Mouse (Mus musculus) fibroblast of lung, adult 2 months (primary cell): ENCODE measurements around the gene Eef1akmt1.

Experiments
- DNase-seq: peaks from one replicate; pipeline ENCODE4 v3.0.0-alpha.2; 2011; ENCODE audit warnings: low read depth

Gene Eef1akmt1

DNA sequence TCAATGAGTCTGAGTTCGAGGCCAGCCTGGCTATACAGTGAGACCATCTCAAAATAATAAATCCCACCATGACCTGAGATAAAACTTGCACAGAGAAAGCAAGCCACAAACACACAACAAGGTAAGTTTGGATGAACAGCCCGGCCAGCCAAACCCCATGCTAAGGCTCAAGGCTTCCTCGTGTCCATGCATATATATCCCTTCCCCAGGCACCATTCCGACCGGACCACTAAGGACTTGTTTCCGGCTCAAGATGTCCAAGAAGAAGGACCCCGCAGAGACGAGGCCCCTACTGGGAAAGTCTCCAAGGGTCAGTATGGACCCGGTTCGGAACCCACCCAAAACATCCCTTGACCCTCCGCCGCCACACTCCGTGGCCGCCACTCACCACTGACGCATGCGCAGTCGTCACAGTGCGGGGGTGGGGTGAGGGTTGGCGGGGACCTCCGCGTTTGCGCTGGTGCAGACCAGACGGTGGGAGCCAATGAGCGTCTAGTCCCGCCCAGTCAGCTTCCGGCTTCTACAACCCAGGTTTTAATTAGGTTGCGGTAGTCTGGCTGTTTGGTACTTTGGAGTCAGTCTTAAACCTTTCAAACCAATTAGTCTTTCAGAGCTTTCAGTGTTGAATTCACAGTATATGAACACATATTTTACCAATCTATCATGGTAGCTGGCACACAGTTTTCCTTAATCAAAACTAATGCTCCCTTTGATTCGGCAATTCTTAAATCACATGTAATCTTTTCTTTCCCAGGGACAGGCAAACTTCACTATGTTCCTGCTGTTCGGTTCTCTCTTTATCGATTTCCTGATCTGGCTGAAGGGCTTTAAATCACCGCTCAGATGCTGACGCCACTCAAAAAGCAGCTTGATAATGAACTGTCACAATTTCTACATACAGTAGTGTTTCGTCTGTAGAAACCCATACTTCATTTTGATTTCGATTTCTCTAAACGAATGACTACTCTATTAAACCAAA lies at the start of gene Eef1akmt1:
TSS of gene Eef1akmt1 (minus strand) at position 458 of the 979 bp plus-strand sequence.
- peak; percentile 86 for DNase-seq

DNA sequence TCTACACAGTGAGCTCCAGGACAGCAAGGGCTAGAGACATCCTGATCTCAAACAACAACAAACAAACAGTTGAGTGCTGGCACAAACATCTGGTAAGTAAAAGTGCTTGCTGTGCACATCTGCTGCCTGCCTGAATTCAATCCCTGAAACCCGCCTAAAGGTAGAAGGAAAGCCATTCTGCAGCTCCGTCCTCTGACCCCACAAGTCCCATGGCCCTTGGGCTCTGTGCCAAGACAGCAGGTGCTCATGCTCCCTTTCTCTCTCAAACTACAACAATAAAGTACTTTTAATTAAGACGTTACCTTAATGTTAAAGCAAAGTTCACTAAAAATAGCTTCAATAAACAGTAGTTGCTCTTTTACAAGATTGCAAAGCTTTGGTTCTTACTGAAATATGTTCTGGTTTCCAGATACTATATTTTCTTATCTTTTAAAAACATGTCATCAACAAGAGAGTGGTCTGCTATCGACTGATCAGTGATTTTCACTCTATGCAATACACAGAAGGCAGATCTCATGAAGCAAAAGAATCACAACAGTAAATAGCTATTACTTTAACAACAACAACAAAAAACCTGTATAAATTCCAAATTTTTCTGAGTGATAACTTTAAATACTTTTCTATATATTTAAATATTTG lies 49.3 kb upstream of the Eef1akmt1 start:
- DNase-seq, result no peak

DNA sequence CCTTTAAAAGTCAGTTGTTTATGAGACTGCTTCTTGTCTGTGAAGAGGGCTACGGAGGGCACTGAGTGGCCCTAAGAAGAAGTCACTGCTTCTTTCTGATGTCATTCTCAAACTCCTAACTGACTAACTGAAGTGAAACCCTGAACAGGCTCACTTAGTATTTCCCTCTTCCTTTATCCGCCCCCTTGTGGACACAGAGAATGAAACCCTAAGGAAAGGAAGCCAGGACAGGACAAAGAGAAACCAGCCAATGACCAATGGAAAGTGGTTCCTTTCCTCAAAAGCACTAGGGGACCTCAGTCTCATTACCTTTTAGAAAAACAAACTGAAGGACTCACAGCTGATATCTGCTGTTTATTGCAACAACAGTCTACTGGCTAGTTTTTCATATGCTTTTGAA lies 48.1 kb upstream of the Eef1akmt1 start:
- DNase-seq, result peak; percentile 27

DNA sequence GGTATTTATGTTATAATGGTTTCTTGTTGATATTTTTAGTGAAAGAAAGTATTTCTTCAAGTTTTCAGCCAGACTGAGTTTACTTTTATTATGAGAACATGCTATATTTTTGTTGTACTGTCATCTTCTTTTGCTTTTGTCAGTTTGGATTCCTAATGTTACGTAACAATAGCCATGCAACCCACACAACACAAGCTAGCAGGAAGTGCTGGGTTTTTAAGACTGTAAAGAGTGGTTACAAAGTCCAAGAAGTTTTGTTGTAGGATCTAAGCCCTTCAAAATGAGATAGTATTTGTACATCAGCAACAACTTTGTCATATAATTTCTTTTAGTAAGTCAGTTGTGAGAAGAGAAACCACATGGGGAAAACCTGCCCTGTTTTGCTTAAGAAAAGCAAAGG lies 46.3 kb upstream of the Eef1akmt1 start:
- no peak for DNase-seq

DNA sequence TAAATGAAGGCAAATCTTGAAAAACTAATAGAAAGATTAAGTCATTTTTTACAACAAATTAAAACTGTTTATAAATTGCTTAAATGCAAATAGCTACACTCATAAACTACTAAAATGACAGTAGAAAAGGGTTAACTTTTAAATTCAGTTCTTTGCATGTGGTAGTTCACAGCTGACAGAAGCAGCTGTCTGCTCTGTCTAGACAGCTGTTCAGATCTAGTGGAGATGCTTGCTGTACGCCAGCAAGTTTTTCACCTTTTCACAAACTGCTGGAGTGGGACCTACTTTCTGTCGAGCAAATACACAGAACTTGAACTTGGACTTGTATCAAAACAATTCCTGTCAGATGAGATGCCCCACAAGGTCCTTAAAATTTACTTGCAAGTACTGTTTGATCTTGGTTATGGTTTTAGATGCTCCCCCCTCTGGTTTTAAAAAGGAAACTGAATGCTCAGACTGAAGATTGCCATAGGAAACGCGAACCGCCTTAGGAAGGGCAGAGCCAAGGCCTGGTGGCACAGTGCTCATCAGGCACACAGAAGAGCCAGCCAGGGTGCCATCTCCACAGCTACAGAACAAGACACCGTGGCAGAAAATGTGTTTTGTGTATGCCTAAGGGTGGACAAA lies 45.0 kb upstream of the Eef1akmt1 start:
- DNase-seq, result no peak

DNA sequence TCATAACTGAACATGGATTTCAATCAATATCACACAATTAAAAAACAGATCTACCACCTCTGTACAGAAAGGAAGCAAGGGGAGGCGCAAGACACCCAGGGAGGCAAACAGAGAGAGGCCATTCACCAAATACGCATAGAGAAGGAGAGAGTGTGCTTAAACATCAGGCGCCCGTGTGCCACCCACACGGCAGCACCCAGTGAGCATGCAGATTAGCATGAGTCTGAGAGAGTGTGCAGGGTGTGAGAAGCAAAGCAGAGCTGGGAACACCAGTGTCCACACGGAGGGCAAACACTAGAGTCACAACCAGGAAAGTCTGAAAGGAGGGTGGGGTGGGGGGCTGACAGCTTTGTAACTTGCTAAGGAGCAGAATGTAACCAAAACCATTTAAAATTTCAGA lies 44.4 kb upstream of the Eef1akmt1 start:
- DNase-seq, result no peak

DNA sequence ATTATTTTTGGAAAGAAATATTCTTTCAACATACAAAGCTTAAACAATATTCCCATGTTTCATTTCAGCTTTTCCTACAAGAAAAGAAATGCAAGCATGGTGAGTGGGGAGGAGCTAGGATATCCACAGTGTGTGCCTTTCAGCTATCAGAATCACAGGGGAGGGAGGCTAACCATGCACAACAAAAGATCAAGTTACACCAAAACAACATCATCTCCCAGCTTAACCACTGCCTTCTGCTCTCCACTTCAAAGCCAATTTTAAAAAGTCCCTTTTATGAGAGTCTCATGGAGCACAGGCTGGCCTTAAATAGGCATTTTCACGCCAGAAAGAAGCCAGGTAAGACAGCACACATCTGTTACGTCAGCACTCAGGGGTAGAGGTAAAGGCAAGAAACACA lies 39.6 kb upstream of the Eef1akmt1 start:
- peak; percentile 23 for DNase-seq

DNA sequence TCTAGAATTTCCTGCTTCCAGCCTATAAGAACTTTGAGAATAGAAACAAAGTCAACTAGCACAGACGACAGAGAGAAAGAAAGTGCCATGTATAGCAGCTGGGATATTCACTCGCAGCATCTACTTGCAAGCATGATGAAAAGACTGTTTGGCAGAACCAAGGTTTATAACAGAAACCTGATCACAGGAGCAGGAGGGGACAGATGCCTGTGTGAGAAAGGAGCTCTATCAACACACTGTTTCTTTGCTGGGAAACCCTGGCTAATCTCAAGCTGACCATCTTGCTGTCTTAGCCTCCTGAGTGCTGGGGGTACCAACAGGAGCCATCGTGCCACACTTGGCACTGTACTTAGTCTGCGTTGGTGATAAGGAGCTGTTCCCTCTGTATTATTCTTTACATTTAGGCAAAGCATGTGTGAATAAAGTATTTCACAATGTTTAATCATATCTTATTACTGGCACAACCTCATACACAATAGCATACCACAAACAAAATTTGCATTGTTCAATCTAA lies 38.5 kb upstream of the Eef1akmt1 start:
- DNase-seq, result no peak

DNA sequence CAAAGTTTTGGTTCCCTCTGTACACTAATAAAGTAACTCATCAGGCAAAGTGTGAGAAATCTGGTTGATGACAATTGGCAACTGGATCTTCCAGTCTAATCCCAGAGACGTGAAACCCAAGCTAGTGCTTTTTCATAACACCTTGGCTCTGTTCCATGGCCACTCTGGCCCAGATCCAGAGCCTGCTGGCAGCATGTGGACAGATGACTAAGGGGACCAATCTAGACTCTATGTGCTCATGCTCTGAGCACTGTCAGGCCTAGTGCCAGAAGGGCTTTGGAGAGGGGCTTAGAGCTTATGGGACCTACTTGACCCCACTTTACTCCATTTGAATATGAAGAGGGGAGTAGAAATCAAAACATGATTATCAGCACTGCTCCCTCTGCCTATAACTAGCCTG lies 36.1 kb upstream of the Eef1akmt1 start:
- peak; percentile 90 for DNase-seq

DNA sequence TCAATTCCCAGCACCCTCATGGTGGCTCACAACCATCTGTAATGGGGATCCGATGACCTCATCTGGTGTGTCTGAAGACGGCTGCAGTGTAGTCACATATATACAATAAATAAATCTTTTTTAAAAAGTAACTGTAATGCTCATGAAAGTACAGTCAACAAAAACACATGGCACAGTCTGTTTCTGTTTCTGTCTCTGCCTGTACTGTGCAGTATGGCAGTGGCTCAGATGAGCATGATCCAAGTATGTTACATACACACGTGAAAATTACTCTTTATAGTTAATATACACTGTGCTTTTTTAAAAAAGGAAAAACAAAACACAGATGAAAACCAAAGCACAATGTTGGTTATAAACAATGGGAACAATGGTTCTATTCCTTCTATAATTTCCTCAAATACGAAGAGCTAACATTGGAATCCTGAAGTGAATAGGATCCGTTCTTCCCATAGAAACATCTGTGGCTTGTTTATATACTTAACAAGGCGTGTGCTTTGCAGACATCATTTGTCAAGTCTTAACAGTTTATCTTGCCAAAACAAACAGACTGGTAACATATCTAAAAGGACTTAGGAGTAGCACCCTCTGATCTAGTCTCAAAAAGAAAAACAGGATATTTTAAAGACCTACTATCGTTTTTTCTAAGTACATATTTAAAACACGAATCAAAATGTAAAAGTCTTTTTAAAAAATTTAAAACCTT lies 35.4 kb upstream of the Eef1akmt1 start:
- peak; percentile 11 for DNase-seq

DNA sequence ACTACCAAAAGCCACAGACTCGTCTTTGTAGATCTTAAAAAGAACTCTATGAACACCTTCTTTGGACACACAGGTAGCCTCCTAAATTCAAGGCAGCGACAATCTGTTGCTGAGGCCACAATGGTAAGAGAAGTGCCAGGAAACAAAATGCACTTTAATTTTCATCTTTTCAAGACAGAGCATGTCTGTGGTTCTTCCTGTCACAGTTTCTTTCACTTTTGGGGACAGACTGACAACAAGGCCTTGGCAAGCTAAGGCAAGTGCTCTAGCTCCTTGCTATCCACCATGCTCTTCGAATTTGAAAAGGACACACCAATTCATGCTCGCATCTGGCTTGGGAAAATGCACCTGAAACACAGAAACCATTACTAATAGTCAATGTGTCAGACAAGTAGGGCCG lies 21.9 kb upstream of the Eef1akmt1 start:
- no peak for DNase-seq

DNA sequence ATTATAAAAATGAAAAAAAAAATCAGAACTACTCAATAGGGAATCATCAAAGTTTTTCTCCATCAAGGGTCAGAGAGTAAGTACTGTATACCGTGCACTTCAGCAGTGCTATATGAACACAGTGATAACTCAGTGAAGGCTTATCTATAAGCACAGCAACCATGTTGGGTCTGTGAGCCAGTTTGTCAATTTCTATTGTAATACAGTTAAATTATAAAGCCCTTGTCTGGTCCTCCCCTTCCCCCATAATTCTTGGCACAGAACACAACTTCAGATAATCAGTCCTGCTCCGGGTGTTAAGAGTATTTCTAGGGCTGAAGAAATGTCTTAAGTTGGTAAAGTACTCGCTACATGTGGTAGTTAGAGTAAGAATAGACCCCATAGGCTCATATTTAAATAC lies 20.4 kb upstream of the Eef1akmt1 start:
- DNase-seq, result no peak

DNA sequence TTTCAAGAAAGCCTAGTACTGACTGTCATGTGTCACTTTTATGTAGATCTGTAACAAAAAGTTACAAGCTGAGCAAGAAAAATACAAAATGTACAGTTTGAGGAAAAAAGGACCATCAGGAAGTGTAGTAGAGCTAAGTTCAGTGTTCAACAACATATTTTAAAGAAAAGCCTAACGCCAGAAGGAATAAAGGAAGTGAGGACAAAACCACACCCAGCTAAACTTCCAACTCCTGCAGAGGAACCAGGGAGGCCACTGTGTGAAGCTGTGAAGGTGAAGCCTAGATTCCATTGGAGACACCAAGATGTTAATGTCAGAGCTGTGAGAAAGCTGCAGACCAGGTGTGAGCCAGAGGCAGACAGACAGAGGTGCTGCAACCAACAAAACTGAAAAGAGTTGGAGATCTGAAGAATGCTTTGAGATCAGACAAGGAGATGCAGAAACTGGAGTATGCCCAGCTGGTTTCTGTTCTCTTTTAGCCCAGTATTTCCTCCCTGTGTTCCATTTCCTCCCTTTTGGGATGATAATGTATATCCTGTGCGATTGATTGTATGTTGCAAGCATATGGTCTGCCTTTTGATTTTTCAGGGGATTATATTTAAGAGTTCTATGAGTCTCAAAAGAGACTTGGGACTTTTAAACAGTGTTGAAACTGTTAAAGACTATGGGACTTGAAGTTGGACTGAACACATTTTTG lies 5.1 kb upstream of the Eef1akmt1 start:
- DNase-seq, result no peak

DNA sequence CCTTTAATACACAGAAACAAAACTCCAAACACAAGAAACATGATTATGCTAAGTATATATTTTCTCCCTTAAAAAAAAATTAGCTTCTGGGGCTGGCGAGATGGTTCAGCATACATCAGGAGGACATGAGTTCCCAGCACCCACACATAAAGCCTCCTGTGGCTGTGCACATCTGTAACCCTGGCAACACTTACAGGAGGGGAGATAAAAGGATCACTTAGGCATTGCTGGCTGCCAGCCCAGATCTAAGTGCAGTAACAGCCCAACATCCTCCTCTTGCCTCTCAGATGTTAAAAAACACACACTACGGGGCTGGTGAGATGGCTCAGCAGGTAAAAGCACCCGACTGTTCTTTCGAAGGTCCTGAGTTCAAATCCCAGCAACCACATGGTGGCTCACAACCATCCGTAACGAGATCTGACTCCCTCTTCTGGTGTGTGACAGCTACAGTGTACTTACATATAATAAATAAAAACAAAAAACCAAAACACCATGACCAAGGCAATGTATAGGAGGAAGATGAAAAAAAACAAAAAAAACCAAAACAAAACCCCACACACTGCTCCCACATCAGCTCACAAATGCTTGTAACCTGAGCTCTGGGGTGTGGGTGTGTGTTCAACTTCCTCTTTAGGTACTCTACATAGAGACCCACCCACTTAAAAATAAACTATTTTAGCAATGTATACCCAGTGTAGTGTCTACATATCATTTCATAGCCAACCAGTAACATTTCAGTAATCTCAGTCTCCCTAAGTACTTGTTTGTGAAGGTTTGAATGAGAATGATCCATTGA lies 3.6 kb upstream of the Eef1akmt1 start:
- no peak for DNase-seq

DNA sequence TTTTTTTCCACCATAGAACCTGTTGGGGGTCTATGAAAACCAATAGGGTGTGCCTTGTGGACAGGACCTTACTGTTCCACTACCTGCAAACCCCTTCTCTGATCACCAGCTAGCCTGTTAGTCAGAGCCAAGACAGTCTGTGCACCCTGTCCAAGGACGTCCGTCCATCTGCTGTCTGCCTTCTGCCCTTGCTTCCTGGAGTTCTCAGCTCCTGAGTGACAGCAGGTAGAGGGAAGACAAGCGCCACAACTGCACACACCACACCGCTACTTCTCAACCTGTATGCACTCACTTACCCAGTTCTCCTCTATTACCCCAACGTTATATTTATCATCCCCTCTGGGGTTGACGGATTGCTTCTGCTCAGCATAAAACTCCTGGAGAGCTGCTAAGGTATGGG lies 5.8 kb downstream of the Eef1akmt1 start:
- no peak for DNase-seq

DNA sequence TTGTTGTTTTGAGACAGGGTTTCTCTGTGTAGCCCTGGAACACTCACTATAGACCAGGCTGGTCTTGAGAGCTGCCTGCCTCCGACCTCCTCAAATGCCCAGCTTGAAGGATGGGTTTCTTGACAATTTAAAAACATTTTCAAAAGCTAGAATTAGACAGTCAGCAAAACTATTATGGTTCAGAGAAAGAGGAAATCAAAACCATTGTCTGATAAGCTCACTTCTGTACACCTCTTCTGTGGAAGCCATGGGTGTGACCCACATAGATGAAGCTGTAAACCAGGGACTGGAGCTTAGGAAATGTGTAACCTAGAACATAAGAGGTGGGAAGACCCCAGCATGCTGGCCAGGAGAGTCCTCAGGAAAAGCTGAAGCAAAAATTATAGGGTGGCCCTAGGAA lies 14.5 kb downstream of the Eef1akmt1 start:
- no peak for DNase-seq

DNA sequence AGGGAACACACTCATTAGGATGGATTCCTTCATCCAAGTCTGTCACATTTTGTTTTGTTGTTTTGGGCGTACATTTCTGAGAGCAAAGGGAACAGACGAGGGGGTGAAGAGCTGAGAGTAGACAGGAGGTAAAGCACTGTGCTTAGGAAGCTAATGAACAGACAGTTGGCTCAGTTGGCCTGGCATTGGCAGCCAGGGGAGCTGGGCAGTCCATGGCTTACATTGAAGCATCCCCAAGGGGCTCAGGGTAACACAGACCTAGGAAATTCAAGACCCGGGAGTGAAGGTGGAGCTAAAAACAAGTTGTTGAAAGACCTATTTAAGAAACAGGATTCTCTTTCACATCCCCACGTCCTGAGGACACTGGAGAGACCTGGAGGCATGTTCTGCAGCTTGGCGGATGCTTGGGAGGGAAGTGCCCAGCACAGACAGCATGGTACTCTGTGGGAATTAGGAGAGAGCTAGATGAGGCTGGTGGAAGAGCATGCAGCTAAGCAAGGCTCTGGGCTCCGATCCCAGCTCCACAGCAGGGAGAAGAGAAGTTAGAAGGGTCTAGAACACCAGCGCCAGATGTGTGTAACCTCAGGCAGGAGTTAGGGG lies 15.8 kb downstream of the Eef1akmt1 start:
- no peak for DNase-seq

DNA sequence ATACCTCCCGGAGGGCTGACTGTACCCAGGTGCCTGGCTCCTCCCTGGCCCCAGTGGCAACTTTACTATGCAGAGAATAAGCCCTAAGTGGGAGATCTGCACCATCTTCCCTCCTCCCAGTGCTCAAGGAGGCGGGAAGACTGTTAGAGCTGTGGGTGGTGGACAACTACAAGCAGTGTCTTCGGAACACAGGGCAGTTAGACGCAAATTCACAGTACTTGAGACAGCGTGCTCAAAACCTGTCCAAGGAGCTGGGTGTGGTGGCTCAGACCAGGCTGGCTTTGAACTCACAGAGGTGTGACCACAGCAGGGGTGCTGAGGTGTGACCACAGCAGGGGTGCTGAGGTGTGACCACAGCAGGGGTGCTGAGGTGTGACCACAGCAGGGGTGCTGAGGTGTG lies 17.0 kb downstream of the Eef1akmt1 start:
- no peak for DNase-seq

DNA sequence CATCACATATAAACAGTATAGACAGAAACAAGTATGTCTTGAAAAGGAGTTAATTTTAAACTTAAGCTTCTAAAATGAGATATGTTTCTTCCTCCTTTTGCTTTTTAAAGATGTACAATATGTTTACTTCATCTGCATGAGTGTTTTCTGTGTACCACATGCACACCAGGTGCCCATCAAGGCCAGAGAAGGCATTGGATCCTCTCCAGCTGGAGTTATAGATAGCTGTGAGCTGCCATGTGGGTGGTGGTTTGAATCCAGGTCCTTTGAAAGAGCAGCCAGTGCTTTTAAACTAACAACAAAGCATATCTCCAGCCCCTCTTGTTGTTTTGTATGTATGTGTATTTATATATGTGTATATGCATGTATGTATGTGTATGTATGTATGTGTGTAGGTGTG lies 18.5 kb downstream of the Eef1akmt1 start:
- DNase-seq, result no peak

DNA sequence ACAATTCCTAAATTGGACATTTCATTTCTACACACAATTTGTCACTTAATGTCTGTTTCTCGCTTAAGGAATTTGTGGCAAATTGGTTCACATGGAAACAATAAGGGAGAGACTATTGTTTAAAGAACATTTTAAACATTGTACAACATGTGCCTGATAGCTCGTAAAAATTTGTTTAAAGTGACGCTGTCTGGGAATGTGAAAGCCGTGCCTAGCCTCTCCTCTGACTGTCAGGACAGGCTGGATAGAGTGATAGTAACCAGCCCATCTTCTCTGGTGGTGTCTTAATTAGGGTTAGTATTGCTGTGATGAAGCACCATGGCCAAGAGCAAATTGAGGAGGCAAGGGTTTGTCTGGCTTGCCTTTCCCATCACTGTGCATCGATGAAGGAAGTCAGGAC lies 24.4 kb downstream of the Eef1akmt1 start:
- DNase-seq, result no peak
